Mouse (Mus musculus) thymus, postnatal 14 days (tissue): ENCODE results near the gene Pim3.
A peak's percentile ranks its signal among the peaks of the same experiment; 100 is the strongest.

Experiments
- DNase-seq: peaks from one replicate; pipeline ENCODE4 v3.0.0; 2021

Gene Pim3

GRCm38 (mm10) chr15:88859206-88859970 lies 2.6 kb upstream of the Pim3 start:
- no peak for DNase-seq

DNA sequence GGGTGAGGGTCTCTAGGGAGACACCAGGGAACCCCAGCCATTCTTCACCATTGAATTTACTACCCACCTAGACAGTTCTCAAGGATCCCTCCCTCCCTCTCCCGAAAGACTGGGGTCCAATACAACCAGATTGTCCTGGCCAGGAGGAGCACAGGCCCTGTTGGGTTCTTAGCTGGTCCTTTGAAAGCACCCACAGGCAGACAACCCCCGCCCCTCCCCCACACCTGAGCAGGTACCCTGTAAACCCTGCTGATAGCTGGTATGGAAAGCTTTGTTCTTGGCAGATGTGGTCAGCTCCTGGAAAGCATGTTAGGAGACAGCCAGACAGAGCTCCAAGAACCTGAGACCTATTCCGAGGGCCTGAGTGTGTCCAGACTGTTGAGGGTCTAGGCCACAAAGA lies 1.2 kb upstream of the Pim3 start:
- DNase-seq = peak; percentile 41

DNA sequence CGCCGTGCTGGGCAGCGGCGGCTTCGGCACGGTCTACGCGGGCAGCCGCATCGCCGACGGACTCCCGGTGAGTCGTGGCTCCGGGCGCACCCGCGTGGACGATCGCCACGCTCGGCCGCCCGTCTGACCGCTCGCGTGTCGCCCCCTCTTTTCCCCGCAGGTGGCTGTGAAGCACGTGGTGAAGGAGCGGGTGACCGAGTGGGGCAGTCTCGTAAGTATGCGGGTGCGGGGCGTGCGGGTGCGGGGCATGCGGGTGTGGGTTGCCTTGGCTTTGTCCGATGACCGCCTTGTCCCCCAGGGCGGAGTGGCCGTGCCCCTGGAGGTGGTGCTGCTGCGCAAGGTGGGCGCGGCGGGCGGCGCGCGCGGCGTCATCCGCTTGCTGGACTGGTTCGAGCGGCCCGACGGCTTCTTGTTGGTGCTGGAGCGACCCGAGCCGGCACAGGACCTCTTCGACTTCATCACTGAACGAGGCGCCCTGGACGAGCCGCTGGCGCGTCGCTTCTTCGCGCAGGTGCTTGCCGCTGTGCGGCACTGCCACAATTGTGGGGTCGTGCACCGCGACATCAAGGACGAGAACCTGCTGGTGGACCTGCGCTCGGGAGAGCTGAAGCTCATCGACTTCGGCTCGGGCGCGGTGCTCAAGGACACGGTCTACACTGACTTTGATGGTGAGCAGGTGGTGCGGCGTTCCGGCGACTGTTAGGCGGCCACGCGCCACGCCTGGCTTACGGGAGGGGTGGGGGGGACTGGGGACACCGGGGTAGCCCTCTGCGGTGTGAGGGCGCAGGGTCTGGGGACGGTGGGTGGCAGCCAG lies 1.1 kb downstream of the Pim3 start:
- peak; percentile 63 for DNase-seq

DNA sequence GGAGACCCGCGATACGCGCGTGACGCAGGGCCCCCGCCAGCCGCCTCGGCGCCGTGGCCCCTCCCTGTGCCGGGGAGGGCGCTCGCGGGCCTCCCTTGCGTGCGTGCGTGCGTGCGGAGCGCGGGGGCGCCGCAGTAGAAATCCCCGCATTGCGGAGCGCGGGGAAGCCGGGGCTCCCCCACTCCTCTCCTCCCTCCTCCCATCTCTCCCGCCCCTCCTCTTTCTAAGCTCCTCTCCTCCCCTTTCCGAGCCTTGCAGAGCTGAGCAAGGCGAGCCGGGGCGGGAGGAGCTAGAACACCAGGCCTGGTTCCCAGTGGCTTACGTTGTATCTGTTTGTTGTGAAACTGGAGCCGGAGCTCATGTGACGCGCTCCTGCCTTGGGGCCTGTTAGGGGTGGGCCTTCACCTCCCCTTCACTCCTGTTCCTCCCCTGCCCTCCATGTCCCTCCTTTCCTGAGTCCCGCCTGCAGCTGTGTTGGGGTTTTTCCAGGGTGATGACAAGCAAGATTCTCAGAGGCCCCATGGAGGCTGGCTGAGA lies 1.8 kb downstream of the Pim3 start:
- peak; percentile 77 for DNase-seq

- DNase-seq = peak; percentile 29
Observed at GRCm38 (mm10) chr15:88864270-88865030, 2.5 kb downstream of the Pim3 start.

DNA sequence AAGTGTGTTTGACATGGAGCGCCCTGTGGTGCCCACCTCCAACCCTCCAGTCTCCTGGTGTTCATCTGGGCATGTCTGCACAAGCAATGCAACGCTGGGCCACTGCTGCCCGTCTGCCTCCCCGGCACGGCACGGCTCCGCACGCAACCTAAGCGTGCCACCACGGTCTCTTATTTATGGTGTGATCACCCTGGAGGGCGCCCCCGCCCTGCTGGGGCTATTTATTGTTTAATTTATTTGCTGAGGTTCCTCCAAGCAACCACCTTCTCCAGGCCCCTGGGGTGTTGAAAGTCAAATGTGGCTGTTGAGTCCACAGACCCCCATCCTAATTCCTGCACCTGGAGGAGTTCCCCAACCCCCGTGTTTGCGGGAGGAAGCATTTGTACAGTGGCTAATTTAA lies 3.1 kb downstream of the Pim3 start:
- DNase-seq = no peak

DNA sequence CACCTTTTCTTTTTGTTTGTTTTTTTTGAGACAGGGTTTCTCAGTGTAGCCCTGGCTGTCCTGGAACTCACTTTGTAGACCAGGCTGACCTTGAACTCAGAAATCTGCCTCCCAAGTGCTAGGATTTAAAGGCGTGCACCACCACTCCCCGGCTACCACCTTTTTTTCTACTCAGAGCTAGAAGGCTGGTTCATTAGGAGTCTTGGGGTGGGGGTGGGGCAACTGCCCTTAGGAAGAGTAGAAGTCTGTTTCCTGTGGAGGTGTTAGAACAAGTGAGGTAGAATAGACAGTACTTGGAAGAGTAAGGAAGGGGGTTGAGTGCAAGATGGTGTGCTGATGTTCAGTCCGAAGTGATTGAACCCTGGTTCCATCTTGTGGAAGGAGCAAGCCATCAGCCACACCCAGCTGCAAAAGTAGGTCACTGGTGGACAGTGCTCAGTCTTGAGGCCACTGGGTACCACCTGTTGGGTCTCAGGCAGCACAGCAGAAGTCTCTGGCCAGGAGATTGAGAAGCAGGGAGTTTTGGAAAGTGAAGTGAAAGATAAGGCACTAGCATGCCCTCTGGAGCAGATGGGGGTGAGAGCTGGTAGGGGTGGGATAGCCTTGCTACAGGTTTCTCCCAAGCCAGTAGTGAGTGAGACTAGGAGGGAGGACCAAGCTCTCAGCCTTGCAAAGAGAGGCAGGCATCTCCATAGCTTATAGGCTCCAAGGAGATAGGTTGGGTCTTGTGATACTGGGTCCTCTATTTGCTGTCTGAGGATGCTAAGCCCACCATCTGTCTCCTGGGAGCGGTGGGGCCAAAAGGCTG lies 4.1 kb downstream of the Pim3 start:
- no peak for DNase-seq

- no peak for DNase-seq
Observed at GRCm38 (mm10) chr15:88866934-88867356, 5.0 kb downstream of the Pim3 start.

DNA sequence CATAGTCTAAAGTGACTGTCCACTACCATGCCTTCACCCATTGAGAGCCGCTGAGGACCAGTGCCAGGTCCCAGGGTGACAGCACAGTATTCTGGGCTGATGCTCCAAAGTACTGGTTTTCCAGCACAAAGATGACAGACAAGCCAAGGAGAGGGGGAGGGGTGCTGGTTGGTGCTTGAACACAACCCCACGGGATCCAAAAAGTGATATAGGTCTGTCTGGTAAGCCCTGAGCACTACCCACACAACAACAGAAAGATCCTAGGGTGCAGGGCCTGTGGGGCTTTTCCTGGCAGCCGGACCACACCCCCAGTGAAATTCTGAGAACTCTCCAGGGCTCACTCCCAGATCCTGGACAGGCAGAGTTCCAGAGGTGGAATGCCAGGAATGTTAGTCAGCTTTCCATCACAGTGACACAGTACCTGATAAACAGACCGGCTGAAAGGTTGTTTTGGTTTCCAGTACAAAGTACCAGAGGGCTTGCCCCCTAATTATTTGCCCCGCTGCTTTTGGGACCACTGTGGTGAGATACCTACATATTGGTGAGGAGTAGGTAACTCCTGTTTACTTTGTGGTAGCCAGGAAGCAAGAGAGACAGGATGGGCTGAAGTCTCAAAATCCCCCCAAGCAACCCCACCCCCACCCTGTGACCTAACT lies 5.5 kb downstream of the Pim3 start:
- no peak for DNase-seq

- DNase-seq = no peak
Observed at GRCm38 (mm10) chr15:88868024-88868742, 6.2 kb downstream of the Pim3 start.

GRCm38 (mm10) chr15:88870418-88871185 lies 8.6 kb downstream of the Pim3 start:
- no peak for DNase-seq

GRCm38 (mm10) chr15:88874061-88874460 lies 12.1 kb downstream of the Pim3 start:
- no peak for DNase-seq

GRCm38 (mm10) chr15:88874477-88874876 lies 12.5 kb downstream of the Pim3 start:
- DNase-seq = no peak

DNA sequence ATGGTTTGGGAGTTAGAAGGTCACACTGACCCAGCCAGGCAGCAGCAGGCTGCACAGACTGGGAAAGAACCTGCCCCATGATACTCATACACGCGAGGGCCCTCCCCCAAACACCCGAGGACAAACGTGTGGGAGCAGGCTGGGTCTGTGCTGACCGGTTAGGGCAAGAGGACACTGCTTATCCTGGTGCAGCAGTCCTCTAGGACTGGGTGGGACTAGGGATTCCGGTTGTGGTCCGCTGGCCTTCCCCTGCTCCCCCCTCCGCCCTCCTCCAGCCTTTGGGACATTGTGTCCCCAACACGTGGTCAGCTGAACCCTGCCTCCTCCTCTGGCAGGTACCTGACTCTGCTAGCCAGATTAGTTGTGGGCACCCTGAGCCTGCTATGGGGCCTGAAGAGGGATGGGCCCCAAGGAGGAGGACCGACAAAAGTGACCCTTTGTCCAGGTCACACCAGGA lies 13.7 kb downstream of the Pim3 start:
- no peak for DNase-seq

DNA sequence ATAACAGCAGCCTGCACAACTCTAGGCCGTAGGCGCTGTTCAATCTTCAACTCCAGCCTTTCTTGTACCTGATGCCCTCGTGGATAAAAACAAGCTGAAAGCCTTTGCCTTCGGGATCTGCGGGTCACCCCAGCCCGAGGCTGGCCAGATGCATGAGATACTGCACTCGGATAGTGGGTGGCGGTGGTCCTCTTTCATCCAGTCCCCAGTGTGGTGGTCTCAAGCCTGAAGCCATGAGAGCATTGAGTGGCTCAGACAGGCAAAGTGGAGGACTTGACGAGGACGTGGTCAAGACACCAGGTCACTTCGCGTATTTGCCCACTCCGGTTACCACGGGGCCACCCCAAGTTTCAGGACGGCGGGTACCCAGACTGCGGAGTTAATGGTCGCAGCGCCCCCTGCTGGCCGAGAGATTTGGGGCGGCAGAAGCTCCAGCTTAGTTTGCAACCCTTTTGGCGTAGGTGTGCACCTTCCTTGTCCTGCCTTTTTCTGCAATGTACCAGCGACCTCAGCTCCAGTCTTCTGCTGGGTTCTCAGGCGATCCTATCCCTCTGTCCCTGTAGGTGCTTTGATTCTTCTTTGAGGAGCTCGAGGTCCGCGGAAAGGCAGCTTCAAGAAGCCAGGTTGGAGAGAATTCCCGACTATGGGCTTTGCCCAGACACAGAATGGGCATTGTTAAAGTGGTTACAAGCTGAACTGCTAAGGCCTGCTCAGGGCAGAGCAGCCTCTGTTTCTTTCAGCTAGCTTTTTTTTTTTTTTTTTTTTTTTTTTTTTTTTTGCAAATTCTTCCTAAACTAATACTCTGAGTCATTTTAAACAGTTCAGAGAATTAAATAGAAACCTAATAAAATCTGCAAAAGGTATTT lies 14.4 kb downstream of the Pim3 start:
- DNase-seq = peak; percentile 85

DNA sequence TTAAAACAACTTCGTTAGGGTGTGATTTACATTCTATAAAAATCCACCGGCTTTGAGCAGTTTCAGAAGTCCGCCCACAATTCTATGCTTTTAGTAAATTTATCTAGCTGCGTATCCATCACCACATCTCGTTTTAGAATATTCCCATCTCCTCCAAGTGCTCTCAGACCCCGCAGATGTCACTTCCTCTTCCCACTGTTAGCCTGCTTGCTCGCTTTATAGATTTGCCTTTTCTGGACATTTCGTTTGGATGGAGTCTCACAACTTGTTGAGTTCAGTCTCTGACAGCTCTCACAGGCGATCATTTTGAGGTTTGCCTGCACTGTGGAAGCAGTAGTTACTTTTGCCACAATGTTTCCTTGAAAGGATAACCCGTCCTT lies 15.0 kb downstream of the Pim3 start:
- DNase-seq = no peak

DNA sequence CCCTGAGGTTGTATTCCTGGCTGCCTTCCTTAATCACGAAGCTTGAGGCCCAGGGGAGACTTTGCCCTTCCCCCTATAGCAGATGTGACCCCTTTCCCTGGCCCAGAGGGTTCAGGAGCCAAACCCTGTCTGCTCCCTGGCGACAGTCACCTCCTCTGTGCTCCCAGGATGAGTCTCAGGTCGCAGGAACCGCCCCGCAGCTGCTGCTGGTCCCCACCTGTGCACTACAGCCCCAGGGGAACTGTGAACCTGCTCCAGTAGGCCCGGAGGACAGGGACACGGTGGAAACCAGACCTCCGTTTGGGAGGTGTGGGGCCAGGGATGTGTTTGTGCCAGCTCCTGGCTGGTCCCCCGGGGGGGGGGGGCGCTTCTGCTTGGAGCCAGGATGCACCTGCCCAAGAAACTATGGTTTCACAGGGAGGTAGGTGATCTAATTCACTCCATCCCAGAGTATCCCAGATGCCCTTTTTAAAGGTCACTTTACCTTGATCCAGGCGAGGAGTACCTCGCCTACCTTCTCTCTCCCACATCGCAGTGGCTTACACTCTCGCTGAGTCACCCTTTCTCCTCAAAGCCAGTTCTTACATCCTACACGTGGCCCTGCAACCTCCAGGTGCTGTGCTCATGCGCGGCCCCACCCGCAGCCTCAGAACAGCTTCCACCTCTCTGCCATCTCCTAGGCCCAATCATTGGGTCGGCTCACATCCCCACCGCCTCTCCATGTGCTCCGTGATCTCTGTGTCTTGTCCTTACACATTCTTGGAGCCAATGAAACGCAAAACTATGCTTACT lies 19.5 kb downstream of the Pim3 start:
- DNase-seq = no peak

- DNase-seq = no peak
Observed at GRCm38 (mm10) chr15:88882851-88883250, 20.9 kb downstream of the Pim3 start.
